Mouse (Mus musculus) adrenal gland, adult (tissue): Measurements from ENCODE around the gene Tmem117.
A peak's percentile ranks its signal among the peaks of the same experiment; 100 is the strongest.

Experiments
- DNase-seq, 2 experiments: peaks; one replicate each; pipeline ENCODE4 v3.0.0; 2022 to 2023; ENCODE audit warnings: low spot score in 1 of 2; ENCODE audit not compliant: inconsistent age in 2 of 2

The Tmem117 gene

DNA sequence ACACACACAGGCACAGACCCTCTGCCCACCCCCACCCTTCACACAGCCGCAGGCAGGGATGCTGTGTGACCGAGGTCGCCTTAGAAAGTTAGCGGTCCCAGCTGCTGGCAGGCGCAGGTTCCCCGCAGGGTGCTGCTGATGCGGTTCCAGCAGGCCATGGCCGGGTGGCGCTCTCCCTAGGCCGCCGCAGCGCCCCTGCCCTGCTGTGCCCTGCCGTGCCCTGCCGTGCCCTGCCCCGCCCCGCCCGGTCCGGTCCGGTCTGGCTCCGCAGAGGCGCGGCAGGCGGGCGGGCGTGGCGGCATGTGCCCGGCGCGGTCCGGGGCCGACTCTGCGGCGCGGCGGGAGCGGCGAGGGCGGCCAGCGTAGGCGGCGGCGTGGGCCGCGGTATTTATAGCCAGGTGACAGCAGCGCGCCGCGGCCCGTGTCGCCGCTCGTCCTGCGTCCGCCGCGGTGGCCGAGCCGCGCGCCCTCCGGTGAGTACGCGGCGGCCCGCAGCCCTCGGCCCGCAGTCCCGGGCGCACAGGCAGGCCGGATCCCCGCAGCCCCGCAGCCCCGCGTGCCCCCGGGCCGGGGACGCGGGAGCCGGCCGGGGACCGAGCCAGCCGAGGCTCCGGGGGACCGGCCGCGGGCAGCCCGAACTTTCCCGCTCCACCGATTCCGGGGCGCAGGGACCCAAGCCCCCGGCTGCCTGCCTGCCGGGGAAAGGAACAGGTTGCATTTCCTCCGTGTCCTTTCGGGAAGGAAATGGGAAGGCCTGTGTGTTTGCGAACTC is at the start of gene Tmem117:
Gene Tmem117, plus strand, starts transcription at position 403 of the 772 bp plus-strand sequence.
- peak; percentile 62 to 76 for DNase-seq

- no peak for DNase-seq
Observed at GRCm38 (mm10) chr15:94582000-94582593, 46.9 kb upstream of the Tmem117 start.

GRCm38 (mm10) chr15:94583153-94583552 is 45.9 kb upstream of the Tmem117 start:
- DNase-seq, result no peak

- no peak for DNase-seq
Observed at GRCm38 (mm10) chr15:94584738-94585137, 44.3 kb upstream of the Tmem117 start.

DNA sequence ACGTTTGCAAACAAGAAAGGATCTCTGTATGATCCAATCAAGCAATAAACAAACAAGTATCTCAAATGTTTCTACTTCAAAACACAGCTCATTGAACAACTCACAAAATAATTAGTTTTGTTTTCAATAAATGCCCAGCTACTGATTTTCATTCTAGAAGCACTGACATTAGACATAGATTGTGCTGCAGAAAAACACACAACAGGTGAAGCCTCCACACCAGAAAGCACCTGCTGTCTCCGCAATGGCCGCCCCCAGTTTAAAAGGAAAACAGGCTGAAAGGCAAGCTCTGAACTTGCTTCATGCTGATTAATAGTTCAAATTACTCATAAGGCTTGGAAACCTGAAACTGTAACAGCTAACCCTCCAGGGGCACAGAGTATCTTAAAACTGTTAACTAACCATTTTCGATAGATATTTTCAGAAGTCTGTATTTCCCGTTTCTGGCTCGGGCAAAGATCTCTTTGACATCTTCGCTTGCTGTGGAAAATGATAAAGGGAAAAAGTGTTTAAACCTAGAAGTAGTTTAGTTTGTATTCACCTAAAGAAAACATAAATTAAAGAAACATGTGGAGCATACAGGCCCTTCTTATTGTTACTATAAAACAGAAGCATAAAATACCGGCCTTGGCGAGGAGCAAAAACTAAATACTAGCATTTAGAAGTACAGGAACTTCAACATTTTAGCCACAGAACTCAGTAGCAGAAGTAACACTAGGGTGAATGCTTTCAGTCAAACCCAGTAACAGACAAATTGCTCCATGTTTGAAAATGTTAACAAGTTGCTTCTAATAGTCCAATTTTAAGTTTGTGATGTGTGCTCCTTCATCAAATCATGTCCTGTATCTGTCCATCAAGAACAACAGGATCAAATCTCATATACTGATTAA is 41.0 kb upstream of the Tmem117 start:
- DNase-seq, result no peak

DNA sequence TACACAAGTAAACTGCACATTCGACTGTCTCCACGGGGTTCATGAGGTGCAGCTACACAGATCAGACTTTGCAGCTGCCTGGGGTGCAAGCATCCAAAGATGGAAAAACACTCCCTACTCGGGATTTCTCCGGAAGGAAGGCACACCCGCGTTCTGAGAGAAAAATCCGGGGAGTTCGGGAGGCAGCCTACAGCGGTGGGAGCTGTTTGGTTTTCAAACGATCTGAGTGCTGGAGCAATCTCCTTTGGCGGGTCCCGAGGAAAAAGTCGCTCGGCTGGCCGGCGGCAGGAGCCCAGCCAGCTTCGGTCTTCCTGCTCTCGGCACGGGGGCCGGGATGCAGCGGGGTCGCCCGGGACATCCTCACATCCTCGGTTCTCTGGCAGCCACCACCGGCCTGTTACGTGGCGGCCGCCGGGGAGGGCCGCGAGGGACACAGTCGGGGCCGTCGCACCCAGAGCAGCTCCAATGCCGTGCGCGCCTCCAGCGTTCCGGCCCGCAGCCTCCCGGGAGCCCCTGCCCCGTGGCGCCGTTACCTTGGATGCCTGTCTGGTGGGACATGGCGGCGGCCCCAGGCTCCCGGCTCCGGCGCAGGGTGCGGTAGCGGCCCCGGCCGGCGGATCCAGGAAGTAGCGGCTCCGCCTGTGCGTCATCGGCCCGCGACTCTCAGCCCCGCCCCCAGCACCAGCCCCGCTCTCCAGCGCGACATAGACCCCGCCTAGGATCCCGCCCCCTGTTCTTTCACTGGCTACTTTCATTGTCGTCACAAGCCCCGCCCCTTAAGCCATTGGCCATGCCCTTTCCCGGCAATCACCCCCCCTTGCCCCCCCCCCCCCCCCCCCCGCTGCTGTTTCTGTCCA is 39.6 kb upstream of the Tmem117 start, which contains the start of gene Twf1:
Gene Twf1, minus strand, starts transcription at position 671 of the 857 bp plus-strand sequence.
- peak; percentile 98 to 99 for DNase-seq

DNA sequence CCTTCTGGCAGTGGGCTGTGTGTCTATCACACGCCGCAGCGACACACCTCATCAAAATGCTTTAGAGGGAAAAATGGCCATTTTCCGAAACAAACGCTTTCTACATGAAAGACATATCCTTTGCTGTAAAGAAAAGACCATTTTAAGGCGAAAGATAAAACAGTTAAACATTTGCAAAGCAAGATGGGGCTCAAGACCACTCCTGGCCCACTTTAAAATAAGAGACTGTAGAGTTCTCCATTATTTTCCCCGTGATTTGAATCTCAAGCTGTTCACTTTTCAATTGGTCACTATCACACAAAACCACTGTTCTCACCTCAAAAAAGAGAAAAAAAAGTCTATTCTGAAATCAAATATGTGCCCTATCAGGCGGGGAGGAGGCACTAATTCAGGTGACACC is 38.9 kb upstream of the Tmem117 start:
- DNase-seq, result no peak

GRCm38 (mm10) chr15:94591356-94591755 is 37.7 kb upstream of the Tmem117 start:
- DNase-seq, result no peak

DNA sequence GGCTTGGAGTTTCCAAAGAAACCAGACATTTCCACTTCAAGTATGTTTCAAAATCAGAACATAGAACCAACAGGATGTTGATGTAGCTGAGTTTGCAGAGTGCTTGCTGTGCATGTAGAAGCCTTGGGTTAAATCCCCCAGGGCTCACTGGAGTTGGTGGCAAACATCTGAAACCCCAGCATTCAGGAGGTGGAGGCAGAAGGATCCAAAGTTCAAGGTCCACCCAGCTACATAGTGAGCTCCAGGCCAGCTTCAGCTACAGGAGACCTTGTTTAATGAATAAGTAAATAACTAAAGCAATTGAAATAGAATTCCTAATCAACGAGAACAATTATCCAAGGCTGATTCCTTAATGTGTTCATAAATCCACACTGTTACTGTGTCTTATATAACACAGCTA is 35.4 kb upstream of the Tmem117 start:
- DNase-seq, result no peak

GRCm38 (mm10) chr15:94600145-94600707 is 28.8 kb upstream of the Tmem117 start:
- DNase-seq, result peak in 1 of 2 experiments; percentile 51

- DNase-seq, result peak; percentile 57 to 84
Observed at GRCm38 (mm10) chr15:94601339-94601738, 27.7 kb upstream of the Tmem117 start.

DNA sequence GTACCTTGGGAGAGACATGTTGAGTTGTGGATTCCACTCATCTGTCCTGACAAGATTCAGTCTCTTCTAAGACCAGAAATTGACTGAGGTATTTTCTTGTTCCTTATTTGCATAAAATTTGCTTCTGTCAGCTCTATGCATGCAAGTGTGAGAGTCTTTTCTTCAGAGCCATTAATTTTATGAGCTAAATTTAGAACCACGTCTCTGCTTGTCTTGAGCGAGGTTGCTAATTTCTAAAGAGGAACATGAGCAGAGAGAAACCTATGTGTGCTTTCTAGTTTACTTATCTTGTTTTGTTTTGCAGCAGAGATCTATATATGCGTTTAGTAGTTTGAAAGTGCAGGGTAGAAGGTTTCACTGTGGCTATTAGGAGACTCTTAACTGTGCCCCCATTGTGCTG is 26.6 kb upstream of the Tmem117 start:
- no peak for DNase-seq

- DNase-seq, result no peak
Observed at GRCm38 (mm10) chr15:94607768-94608167, 21.3 kb upstream of the Tmem117 start.

GRCm38 (mm10) chr15:94616036-94616435 is 13.0 kb upstream of the Tmem117 start:
- peak; percentile 54 to 71 for DNase-seq

- no peak for DNase-seq
Observed at GRCm38 (mm10) chr15:94620909-94621308, 8.1 kb upstream of the Tmem117 start.

DNA sequence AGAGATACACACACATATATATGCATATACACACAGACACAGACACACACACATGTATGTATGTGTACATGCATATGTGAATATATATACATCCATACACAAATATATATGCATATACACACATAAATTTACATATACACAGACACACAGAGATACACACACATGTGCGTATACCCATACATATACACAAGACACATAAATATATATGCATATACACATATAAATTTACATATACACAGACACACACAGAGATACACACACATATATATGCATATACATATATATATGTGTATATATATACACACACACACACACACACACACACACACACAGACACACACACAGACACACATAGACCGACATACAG is 586 bp upstream of the Tmem117 start:
- DNase-seq, result no peak

DNA sequence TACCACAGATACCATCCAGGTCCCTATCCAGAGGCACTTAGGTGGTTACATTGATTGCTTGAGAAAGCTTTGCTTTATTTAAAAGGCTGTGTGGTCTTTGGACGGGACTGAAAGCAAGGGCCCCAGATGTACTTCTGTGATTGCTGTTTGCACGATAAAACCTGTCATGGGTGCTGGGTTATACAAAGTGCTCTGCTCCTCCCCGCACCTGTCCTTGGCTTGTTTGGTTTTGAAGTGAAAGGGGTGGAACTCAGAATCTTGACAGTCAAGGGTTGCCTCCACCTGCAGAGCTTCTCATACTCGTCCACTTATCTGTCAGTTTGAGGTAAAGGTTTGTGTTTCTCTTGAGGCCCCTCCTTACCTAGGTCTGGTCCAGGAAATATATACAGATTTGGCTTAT is 1.5 kb downstream of the Tmem117 start:
- DNase-seq, result no peak

GRCm38 (mm10) chr15:94634524-94634923 is 5.5 kb downstream of the Tmem117 start:
- no peak for DNase-seq

GRCm38 (mm10) chr15:94638207-94638606 is 9.2 kb downstream of the Tmem117 start:
- DNase-seq, result no peak

GRCm38 (mm10) chr15:94639126-94639525 is 10.1 kb downstream of the Tmem117 start:
- DNase-seq, result no peak
